Mouse (Mus musculus): ENCODE data around the gene Slc7a6.

Slc7a6 gene

GRCm38 (mm10) chr8:106168356-106169016 is at the start of gene Slc7a6:
TSS of gene Slc7a6 (plus strand) at chr8:106168857.
- peak; percentile 85 for DNase-seq (ENCODE audit: low spot score)

GRCm38 (mm10) chr8:106123443-106123842 is 45.2 kb upstream of the Slc7a6 start:
- DNase-seq (ENCODE audit: low spot score) = no peak

DNA sequence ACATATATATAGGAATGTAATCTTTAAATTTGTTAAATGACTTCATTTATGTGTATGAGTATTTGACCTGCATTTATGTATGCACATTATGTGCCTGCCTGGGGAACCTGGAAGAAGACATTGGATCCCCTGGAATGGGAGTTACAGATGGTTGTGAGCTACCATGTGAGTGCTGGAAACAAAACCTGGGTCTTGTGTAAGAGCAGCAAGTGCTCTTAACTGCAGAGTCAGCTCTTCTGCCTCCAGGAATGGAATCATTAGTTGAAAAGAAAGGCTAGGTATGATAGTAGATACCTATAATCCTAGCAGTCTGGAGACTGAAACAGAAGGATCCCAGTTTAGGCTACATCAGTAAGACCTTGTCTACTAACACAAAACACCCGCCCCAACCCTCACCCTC is 42.6 kb upstream of the Slc7a6 start:
- DNase-seq (ENCODE audit: low spot score) = no peak

- no peak for DNase-seq (ENCODE audit: low spot score)
These were observed 41.6 kb upstream of the Slc7a6 start for GRCm38 (mm10) chr8:106127054-106127453.

GRCm38 (mm10) chr8:106127882-106128410 is 40.7 kb upstream of the Slc7a6 start:
- DNase-seq (ENCODE audit: low spot score) = no peak

- DNase-seq (ENCODE audit: low spot score) = no peak
These were observed 39.3 kb upstream of the Slc7a6 start for GRCm38 (mm10) chr8:106129232-106129930.

- no peak for DNase-seq (ENCODE audit: low spot score)
These were observed 38.7 kb upstream of the Slc7a6 start for GRCm38 (mm10) chr8:106129997-106130396.

DNA sequence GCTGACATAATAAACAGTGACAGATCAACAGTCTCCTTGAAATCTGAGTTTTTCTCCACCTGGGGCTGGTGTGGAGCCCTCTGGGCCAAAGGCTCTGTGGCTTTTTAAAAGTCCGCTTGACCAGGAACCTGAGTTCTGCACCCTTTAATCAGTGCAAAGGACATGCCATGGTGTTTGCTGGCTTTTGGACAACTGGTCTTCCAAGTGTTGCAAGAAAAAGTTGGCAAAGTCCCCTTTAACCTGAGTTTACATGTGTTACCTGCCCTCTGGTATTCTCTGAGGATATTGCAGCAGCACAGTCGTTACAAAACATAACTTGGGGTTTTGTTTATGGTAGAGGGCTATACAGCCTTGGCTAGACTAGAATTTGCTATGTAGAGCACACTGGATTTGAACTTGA is 38.2 kb upstream of the Slc7a6 start:
- DNase-seq (ENCODE audit: low spot score) = no peak

DNA sequence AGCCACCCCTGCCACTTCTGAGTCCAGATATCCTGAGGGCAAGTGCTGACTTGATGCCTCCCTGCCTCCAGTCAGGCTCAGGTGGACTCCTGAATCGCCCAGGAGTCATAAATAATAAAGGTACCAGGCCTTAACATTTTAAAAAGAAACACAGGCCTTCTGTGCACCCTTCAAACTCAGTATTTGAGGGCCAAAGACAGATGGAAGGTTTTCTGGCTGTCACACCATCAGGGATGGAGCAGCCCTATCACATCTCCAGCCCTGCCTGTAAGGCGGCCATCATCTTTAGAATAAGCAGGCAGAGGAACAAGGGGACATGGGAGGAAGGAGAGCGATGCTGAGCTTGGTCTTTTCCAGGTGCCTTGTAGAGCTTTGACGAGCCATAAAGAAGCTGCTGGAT is 37.6 kb upstream of the Slc7a6 start:
- no peak for DNase-seq (ENCODE audit: low spot score)

- DNase-seq (ENCODE audit: low spot score) = no peak
These were observed 37.0 kb upstream of the Slc7a6 start for GRCm38 (mm10) chr8:106131488-106132222.

GRCm38 (mm10) chr8:106132356-106132755 is 36.3 kb upstream of the Slc7a6 start:
- DNase-seq (ENCODE audit: low spot score) = no peak

DNA sequence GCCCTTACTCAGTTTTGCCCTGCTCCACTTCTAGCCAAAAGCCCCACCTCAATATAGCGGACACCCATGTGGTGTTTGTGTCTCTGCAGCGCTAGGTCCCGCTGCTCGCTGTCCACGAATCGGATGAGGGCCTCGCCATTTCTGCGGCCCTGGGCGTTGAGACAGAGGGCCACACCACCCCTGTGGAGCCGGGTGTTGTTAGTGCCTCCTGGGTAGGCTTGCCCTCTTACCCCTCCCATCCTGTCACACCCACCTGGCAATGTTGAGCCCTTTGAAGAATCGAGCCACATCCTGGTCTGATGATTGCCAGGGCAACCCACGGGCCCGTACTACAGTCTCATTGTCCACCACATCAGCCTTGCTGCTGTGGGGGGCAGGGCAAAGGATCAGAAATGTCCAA is 35.1 kb upstream of the Slc7a6 start:
- DNase-seq (ENCODE audit: low spot score) = no peak

DNA sequence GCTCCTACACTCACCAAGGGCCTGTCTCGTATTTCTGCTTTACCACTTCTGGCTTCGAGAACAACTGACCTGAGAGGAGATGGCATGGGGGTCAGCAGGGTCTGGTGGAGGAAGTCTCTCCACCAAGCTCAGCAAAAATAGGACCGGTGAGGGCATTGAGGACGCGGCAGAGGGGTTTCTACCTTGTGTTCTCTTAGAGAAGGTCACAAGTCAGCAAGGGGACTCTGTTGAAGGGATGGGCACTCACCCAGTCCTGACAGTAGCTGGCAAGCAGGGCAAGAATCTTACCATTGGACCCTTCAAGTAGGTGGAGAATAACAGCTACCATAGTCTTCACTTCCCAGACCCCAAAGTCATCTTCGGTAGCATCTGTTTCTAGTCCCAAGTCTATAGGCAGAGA is 34.7 kb upstream of the Slc7a6 start:
- DNase-seq (ENCODE audit: low spot score) = no peak

- peak; percentile 17 for DNase-seq (ENCODE audit: low spot score)
These were observed 33.7 kb upstream of the Slc7a6 start for GRCm38 (mm10) chr8:106134751-106135571.

DNA sequence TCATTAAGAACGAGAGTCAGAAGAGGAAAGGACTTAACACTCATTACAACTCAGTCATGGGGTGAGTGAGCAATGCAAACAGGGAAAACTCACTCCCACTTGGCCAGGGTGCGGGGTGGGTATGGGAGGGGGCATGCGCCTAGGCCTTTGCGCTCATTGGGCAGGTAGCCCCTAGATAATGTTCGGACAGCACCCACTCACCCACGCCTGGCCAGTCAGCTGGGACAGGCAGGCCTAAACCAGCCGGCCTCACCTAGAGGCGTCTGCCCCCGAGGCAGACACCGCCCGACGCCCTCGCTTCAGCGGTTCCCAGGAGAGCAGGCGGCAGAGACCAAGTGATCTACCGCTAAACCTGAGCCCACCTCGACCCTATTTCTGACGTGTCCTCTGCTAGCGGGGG is 33.0 kb upstream of the Slc7a6 start:
- DNase-seq (ENCODE audit: low spot score) = no peak

DNA sequence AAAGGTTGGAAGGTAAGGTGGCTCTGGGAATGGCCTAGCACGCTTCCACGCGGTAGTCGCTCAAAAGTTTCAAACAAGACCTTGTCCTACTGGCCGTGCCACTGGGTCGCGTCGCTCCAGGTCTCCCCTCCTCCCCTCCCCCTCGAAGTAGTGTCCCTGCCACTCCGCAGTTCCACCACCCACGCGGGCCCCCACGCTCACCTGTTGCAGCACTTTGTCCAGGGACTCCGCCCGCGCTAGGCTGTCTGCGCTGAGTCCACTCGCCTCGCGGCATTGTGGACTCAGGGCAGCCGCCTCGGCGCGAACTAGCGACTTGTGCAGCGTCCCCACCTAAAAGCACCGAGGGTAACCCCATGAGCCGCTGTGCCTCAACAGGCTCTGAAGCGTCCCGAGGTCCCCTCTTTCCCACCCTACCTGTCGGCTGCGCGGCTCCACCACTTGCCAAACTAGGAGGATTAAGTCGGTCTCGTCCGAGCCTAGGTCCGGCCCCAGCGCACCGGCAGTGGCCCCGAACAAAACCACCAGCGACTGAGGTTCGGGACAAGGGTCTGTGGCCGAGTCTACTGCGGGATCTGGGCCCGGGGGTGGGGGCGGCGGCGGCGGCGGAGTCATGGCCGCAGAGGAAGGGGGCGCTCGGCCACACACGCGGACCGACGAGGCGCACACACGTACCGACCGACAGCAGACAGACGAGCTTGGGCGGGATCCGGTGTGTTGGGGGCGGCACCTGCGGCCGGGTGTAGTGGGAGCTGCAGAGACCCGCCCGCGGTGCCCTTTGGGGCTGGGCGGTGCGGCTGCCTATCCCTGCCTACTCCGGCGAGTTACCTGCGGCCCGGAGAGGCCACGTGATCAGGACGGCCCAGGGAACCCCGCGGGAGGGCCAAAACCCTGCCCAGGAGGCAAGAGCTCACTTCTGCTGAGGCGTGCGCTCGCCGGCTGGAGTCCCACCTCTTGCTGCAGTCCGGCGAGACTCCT is 32.2 kb upstream of the Slc7a6 start, which contains the start of gene Esrp2:
Esrp2 (minus strand) TSS at position 819 of the 975 bp plus-strand sequence.
- DNase-seq (ENCODE audit: low spot score) = peak; percentile 26

GRCm38 (mm10) chr8:106137218-106137905 is 31.3 kb upstream of the Slc7a6 start:
- peak; percentile 29 for DNase-seq (ENCODE audit: low spot score)

DNA sequence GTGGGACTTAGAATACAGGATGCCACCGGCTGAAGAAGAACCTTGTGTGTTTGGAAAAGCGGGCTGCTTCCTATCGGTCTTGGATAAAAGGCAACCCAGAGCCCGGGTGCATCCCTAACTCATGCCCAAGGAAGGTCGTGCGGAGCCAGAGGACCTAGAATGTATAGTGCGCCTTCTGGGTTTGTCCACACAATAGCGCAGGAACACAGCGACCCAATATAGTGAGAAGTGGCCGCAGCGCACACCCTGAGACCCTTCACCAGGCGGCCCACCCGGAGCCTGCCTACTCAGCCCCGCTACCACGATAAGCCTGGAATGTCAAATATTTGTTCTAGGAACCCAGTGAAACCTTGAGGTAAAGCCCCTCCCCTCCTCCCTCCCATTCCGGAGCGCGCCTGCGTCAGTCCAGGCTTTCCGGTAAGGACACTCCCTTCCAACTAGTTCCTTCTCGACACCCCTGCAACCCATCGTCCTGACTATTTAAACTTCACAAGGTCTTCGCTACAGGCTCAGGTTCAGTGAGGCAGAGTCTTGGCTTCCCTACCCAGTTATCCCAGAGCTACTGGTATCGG is 30.7 kb upstream of the Slc7a6 start:
- peak; percentile 82 for DNase-seq (ENCODE audit: low spot score)

- DNase-seq (ENCODE audit: low spot score) = peak; percentile 9
These were observed 30.0 kb upstream of the Slc7a6 start for GRCm38 (mm10) chr8:106138616-106139015.

DNA sequence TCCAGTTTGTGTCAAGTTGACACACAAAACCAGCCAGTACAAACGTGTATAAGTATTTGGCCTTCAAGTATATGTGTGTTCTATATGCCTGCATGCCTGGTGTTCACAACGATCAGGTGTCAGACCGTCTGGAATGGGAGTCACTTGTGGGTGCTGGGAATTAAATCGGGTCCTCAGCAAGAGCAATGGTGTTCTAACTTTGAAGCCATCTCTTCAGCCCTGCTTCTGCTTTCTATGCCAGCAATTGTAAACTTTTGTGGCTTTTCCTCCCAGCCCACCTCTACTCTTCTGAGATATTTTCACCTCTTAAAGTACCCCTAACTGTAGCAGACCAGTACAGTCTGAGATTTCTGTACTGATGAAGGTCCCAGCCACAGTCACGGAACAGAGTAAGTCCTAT is 28.5 kb upstream of the Slc7a6 start:
- DNase-seq (ENCODE audit: low spot score) = no peak

All from embryo, embryonic 10.5 days (tissue).